Mouse (Mus musculus) small intestine, adult 2 months (tissue): ENCODE measurements around the gene Olfr9.

Experiments used
- CTCF ChIP-seq: fragments of 200-500 bp; IDR thresholded peaks from 2 replicates; pipeline ENCODE4 v1.5.1; 2012; ENCODE audit warnings: low read depth, mild to moderate bottlenecking, control low read depth, inconsistent platforms, low read length, moderate library complexity, mixed read lengths; ENCODE audit not compliant: insufficient replicate concordance, insufficient read length; ENCODE audit errors: extremely low read depth
- POLR2A ChIP-seq: fragments of 200-500 bp; IDR thresholded peaks from 2 replicates; pipeline ENCODE4 v1.6.1; 2012; ENCODE audit warnings: low read depth, mild to moderate bottlenecking, control low read depth, inconsistent platforms, low read length, moderate library complexity

DNA sequence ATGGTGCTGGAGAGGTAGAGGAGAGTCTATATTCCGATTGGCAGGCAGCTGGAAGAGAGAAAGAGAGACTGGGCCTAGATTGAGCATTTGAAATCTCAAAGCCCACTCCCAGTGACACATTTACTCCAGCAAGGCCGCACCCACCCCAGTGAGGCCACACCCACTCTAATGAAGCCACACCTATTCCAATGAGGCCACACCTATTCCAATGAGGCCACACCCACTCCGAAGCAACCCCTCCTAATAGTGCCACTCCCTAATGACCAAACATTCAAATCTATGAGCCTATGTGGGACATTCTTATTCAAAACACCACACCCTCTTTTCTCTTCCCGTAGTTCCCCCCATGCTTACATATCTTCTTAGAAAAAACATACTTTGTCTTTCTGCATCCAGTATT is 41.7 kb upstream of the Olfr9 start:
- no peak for TF ChIP-seq POLR2A
- no peak for TF ChIP-seq CTCF
